Mouse (Mus musculus) bone marrow macrophage, adult 2 months (primary cell): ENCODE measurements around the gene Ssh1.

Source experiments
- CTCF ChIP-seq: IDR thresholded peaks from 2 replicates; pipeline ENCODE4 v1.5.1; 2012; ENCODE audit warnings: low read depth, mild to moderate bottlenecking, low read length, moderate library complexity
- POLR2A ChIP-seq: IDR thresholded peaks from 2 replicates; pipeline ENCODE4 v1.6.1; 2012; ENCODE audit warnings: mild to moderate bottlenecking, low read depth, low read length, borderline replicate concordance

- TF ChIP-seq CTCF (no peak), POLR2A (no peak)
Measured at GRCm38 (mm10) chr5:113933480-113933879, 60.2 kb downstream of the Ssh1 start.
